Mouse (Mus musculus): ENCODE results near the gene Baz1b. TPM values are rescaled to one million over a fixed set of nuclear protein-coding genes. Genes with fewer than 3 reads are reported as not detected.

The Baz1b gene
- polyA plus RNA-seq, 1 experiment from 2014 or later, result 60.6 TPM

- Histone ChIP-seq H3K4me3 (ENCODE audit: low read depth, low read length) (no peak overlapping the region), H3K4me2 (no peak overlapping the region), H3K27ac (ENCODE audit: low read depth, low read length) (no peak overlapping the region), H3K27me3 (ENCODE audit: control insufficient read depth, insufficient read depth, low read length) (no peaks in the 10 kb centered on the region), H3K4me1 (ENCODE audit: control insufficient read depth, insufficient read depth, low read length) (peaks cover 21% of the 10 kb centered on the region), H3K9me3 (ENCODE audit: control insufficient read depth, low read length) (peaks cover 2% of the 10 kb centered on the region; the same call in 1 of the 2 replicates), H3K9ac (ENCODE audit: low read length) (no peak overlapping the region), H3K36me3 (ENCODE audit: control insufficient read depth, insufficient read depth, low read length) (peaks cover 10% of the 10 kb centered on the region)
- no peak for DNase-seq (ENCODE audit: low spot score, missing footprints)
- WGBS, result 30% methylated on average over 3 of the region's 3 CpGs
- no peak for ATAC-seq (ENCODE audit: low FRiP score)
Observed at GRCm38 (mm10) chr5:135185596-135185995, 1.5 kb upstream of the Baz1b start.

DNA sequence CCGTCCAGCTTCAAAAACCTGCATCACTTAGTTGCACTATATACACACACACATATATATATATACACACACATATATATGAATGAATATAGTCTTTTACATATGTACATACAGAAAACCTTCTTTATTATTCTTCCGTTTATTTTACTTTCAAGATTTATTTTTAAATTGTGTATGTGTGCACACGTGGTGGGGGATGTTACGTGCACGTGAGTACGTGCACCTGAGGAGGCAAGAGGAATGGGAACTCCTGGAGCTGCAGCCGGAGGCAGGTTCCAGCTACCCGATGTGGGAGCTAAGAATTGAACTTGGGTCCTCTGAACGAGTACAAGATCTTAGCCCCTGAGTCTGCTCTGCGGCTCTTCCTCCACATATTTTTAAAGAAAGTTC lies 838 bp upstream of the Baz1b start:
- no peak for DNase-seq (ENCODE audit: low spot score, missing footprints)
- Histone ChIP-seq H3K9ac (ENCODE audit: low read length) (peak overlapping the region; percentile 99), H3K4me1 (ENCODE audit: control insufficient read depth, insufficient read depth, low read length) (peaks cover 23% of the 10 kb centered on the region), H3K27ac (ENCODE audit: low read depth, low read length) (peak overlapping the region; percentile 97), H3K9me3 (ENCODE audit: control insufficient read depth, low read length) (peaks cover 2% of the 10 kb centered on the region; the same call in 1 of the 2 replicates), H3K27me3 (ENCODE audit: control insufficient read depth, insufficient read depth, low read length) (no peaks in the 10 kb centered on the region), H3K36me3 (ENCODE audit: control insufficient read depth, insufficient read depth, low read length) (peaks cover 7% of the 10 kb centered on the region), H3K4me3 (ENCODE audit: low read depth, low read length) (peak overlapping the region; percentile 100), H3K4me2 (peak overlapping the region; percentile 82)
- WGBS, result 20% methylated on average over 10 of the region's 10 CpGs
- peak; percentile 15 for ATAC-seq (ENCODE audit: low FRiP score)

- Histone ChIP-seq H3K4me2 (peak overlapping the region; percentile 82), H3K4me3 (ENCODE audit: low read depth, low read length) (peak overlapping the region; percentile 100), H3K4me1 (ENCODE audit: control insufficient read depth, insufficient read depth, low read length) (peaks cover 25% of the 10 kb centered on the region), H3K27me3 (ENCODE audit: control insufficient read depth, insufficient read depth, low read length) (no peaks in the 10 kb centered on the region), H3K36me3 (ENCODE audit: control insufficient read depth, insufficient read depth, low read length) (no peaks in the 10 kb centered on the region), H3K9me3 (ENCODE audit: control insufficient read depth, low read length) (peaks cover 2% of the 10 kb centered on the region; the same call in 1 of the 2 replicates), H3K9ac (ENCODE audit: low read length) (peak overlapping the region; percentile 99), H3K27ac (ENCODE audit: low read depth, low read length) (peak overlapping the region; percentile 97)
- DNase-seq (ENCODE audit: low spot score, missing footprints) (peak; percentile 96), ATAC-seq (ENCODE audit: low FRiP score) (peak; percentile 76)
- WGBS, result under 1% methylated on average over 90 of the region's 102 CpGs
Observed at GRCm38 (mm10) chr5:135187349-135188213, 517 bp downstream of the Baz1b start.

DNA sequence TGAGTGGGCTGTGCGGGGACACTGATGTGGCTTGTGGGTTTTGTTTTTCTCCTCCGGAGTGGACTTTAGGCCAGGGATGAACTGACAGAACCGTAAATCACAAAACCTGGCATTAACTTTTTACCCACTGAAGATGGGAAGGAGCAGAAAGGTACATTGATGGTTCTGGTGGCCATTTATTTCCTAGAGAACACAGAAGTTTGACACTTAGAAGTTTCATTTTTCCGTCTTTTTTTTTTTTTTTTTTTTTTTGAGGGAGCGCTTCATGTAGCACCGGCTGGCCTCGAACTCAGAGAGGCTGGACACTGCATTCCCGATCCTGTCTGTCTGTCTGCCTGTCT lies 1.1 kb downstream of the Baz1b start:
- WGBS, result 0% methylated on average over 8 of the region's 8 CpGs
- ATAC-seq (ENCODE audit: low FRiP score) (no peak), DNase-seq (ENCODE audit: low spot score, missing footprints) (no peak)
- Histone ChIP-seq H3K4me3 (ENCODE audit: low read depth, low read length) (peak overlapping the region; percentile 100), H3K9me3 (ENCODE audit: control insufficient read depth, low read length) (peaks cover 2% of the 10 kb centered on the region; the same call in 1 of the 2 replicates), H3K9ac (ENCODE audit: low read length) (peak overlapping the region; percentile 99), H3K27me3 (ENCODE audit: control insufficient read depth, insufficient read depth, low read length) (no peaks in the 10 kb centered on the region), H3K4me2 (peak overlapping the region; percentile 82), H3K27ac (ENCODE audit: low read depth, low read length) (peak overlapping the region; percentile 97), H3K4me1 (ENCODE audit: control insufficient read depth, insufficient read depth, low read length) (peaks cover 27% of the 10 kb centered on the region), H3K36me3 (ENCODE audit: control insufficient read depth, insufficient read depth, low read length) (peaks cover under 1% of the 10 kb centered on the region; the same call in 1 of the 2 replicates)

DNA sequence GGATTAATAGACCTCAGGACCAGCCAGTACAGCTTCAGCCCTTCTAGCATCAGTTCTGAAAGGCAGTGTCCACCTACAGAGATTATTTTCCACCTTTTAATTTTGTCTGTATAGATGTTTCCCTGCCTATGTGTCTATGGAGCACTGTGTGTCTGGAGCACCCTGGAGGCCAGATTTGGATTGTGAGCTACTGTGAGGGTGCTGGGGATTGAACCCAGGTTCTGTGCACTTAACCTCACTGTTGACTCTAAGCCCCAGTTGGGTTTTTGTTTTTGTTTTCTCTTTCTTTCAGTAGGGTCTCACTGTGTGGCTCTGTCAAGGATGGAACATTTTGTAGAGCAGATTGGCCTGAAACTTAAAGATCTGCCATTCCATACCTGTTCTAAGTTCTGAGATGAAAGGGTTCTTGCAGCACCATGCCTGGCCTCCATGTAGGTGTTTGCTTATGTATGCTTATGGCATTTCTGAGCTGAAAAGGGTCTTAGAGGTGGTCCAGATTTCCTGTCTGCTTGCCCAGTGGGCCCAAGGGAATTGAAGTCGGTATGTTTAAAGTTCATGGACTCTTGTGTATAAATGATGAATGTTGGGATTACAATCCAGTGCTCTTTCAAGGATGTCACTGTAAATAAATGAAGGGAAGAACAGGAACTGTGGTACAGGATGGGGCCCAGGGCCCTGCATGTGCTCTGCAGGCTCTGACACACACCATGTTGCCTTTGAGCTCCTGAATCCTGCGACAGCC lies 2.4 kb downstream of the Baz1b start:
- Histone ChIP-seq H3K4me2 (peak overlapping the region; percentile 82), H3K36me3 (ENCODE audit: control insufficient read depth, insufficient read depth, low read length) (peaks cover 4% of the 10 kb centered on the region; the same call in 1 of the 2 replicates), H3K9ac (ENCODE audit: low read length) (peak overlapping the region; percentile 99), H3K9me3 (ENCODE audit: control insufficient read depth, low read length) (peaks cover 2% of the 10 kb centered on the region; the same call in 1 of the 2 replicates), H3K27ac (ENCODE audit: low read depth, low read length) (no peak overlapping the region), H3K27me3 (ENCODE audit: control insufficient read depth, insufficient read depth, low read length) (no peaks in the 10 kb centered on the region), H3K4me1 (ENCODE audit: control insufficient read depth, insufficient read depth, low read length) (peaks cover 27% of the 10 kb centered on the region), H3K4me3 (ENCODE audit: low read depth, low read length) (peak overlapping the region; percentile 100)
- DNase-seq (ENCODE audit: low spot score, missing footprints) (no peak), ATAC-seq (ENCODE audit: low FRiP score) (no peak)
- WGBS, result 70% methylated on average over 2 of the region's 2 CpGs

DNA sequence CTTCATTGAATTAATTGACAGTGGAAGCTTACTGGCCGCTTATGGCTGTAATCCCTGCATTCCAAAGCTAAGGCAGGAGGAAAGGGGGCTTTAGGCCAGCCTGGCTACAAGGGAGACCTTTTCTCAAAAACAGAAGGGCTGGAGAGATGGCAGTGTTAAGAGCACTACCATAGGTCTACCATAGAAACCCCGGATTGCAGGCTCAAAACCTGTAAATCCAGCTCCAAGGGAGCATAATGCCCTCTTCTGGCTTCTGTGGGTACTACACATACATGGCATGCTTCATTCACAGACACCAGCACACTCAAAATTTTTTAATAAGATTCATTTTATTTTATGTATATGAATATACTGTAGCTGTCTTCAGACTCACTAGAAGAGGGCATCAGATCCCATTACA lies 4.6 kb downstream of the Baz1b start:
- no peak for ATAC-seq (ENCODE audit: low FRiP score)
- Histone ChIP-seq H3K4me2 (no peak overlapping the region), H3K27ac (ENCODE audit: low read depth, low read length) (no peak overlapping the region), H3K27me3 (ENCODE audit: control insufficient read depth, insufficient read depth, low read length) (no peaks in the 10 kb centered on the region), H3K4me3 (ENCODE audit: low read depth, low read length) (no peak overlapping the region), H3K4me1 (ENCODE audit: control insufficient read depth, insufficient read depth, low read length) (peaks cover 24% of the 10 kb centered on the region), H3K36me3 (ENCODE audit: control insufficient read depth, insufficient read depth, low read length) (peaks cover 5% of the 10 kb centered on the region; the same call in 1 of the 2 replicates), H3K9me3 (ENCODE audit: control insufficient read depth, low read length) (no peaks in the 10 kb centered on the region), H3K9ac (ENCODE audit: low read length) (no peak overlapping the region)
- WGBS, result 20% methylated on average over 2 of the region's 2 CpGs
- peak; percentile 95 for DNase-seq (ENCODE audit: low spot score, missing footprints)

DNA sequence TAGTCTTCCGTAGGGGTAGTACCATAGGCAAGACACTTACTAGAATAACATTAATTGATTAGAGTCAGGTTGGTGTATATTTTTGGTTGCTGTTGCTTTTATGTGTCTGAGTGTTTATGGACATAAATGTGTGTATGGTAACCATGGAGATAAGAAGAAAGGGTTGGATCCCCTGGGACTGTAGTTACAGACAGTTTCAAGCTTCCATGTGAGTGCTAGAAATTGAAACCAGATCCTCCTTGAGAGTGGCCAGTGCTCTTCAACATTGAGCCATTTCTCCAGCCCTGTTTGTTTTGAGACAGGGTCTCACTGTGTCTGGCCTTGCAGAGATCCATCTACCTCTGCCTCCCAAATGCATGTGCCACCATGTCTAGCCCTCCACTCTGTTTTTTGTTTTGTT lies 5.4 kb downstream of the Baz1b start:
- no peak overlapping the region for H3K27ac ChIP-seq (ENCODE audit: low read depth, low read length)
- ATAC-seq (ENCODE audit: low FRiP score) (no peak), DNase-seq (ENCODE audit: low spot score, missing footprints) (no peak)
- no peaks in the 10 kb centered on the region for H3K9me3 ChIP-seq (ENCODE audit: control insufficient read depth, low read length)
- no peak overlapping the region for H3K4me3 ChIP-seq (ENCODE audit: low read depth, low read length)
- no peak overlapping the region for H3K9ac ChIP-seq (ENCODE audit: low read length)
- H3K27me3 ChIP-seq (ENCODE audit: control insufficient read depth, insufficient read depth, low read length), result no peaks in the 10 kb centered on the region
- H3K36me3 ChIP-seq (ENCODE audit: control insufficient read depth, insufficient read depth, low read length), result peaks cover 5% of the 10 kb centered on the region; the same call in 1 of the 2 replicates
- peaks cover 24% of the 10 kb centered on the region for H3K4me1 ChIP-seq (ENCODE audit: control insufficient read depth, insufficient read depth, low read length)
- WGBS, result 97% methylated on average over 1 of the region's 1 CpGs
- no peak overlapping the region for H3K4me2 ChIP-seq

GRCm38 (mm10) chr5:135196367-135196766 lies 9.3 kb downstream of the Baz1b start:
- no peak for DNase-seq (ENCODE audit: low spot score, missing footprints)

GRCm38 (mm10) chr5:135202763-135203162 lies 15.7 kb downstream of the Baz1b start:
- DNase-seq (ENCODE audit: low spot score, missing footprints) (no peak), ATAC-seq (ENCODE audit: low FRiP score) (no peak)
- Histone ChIP-seq H3K4me2 (no peak overlapping the region), H3K36me3 (ENCODE audit: control insufficient read depth, insufficient read depth, low read length) (peaks cover 20% of the 10 kb centered on the region), H3K9me3 (ENCODE audit: control insufficient read depth, low read length) (no peaks in the 10 kb centered on the region), H3K4me3 (ENCODE audit: low read depth, low read length) (no peak overlapping the region), H3K27me3 (ENCODE audit: control insufficient read depth, insufficient read depth, low read length) (no peaks in the 10 kb centered on the region), H3K27ac (ENCODE audit: low read depth, low read length) (no peak overlapping the region), H3K4me1 (ENCODE audit: control insufficient read depth, insufficient read depth, low read length) (no peaks in the 10 kb centered on the region), H3K9ac (ENCODE audit: low read length) (no peak overlapping the region)
- WGBS, result 90% methylated on average over 3 of the region's 3 CpGs

More at GRCm38 (mm10) chr5:135196367-135196766, 9.3 kb downstream of the Baz1b start:
- no peak overlapping the region for H3K27ac ChIP-seq (ENCODE audit: low read depth, low read length)
- H3K4me2 ChIP-seq, result no peak overlapping the region
- H3K4me1 ChIP-seq (ENCODE audit: control insufficient read depth, insufficient read depth, low read length), result peaks cover 4% of the 10 kb centered on the region; the same call in 1 of the 2 replicates
- peaks cover 13% of the 10 kb centered on the region; the same call in 1 of the 2 replicates for H3K36me3 ChIP-seq (ENCODE audit: control insufficient read depth, insufficient read depth, low read length)
- no peak overlapping the region for H3K4me3 ChIP-seq (ENCODE audit: low read depth, low read length)
- H3K9me3 ChIP-seq (ENCODE audit: control insufficient read depth, low read length), result no peaks in the 10 kb centered on the region
- no peaks in the 10 kb centered on the region for H3K27me3 ChIP-seq (ENCODE audit: control insufficient read depth, insufficient read depth, low read length)
- no peak overlapping the region for H3K9ac ChIP-seq (ENCODE audit: low read length)
- 86% methylated on average over 6 of the region's 6 CpGs for WGBS
- no peak for ATAC-seq (ENCODE audit: low FRiP score)
